Mouse (Mus musculus) small intestine, adult 2 months (tissue): ENCODE data around the gene Ddx11. TPM values are rescaled to one million over a fixed set of nuclear protein-coding genes. Genes with fewer than 3 reads are reported as not detected.
"Not testable (repeated sequence)": the region's sequence is repeated elsewhere in the genome, so short reads cannot be mapped to it uniquely, and the experiment has no call there.

Source experiments
- H3K27ac ChIP-seq: fragments of 200-500 bp; 2 replicates; pipeline ENCODE4 v1.5.1; 2012; ENCODE audit warnings: low read depth, low read length, control low read depth, inconsistent platforms; ENCODE audit not compliant: insufficient read depth
- H3K27me3 ChIP-seq: fragments of 200-500 bp; 2 replicates; pipeline ENCODE4 v1.6.1; 2012; ENCODE audit warnings: mild to moderate bottlenecking, moderate library complexity, low read length, inconsistent platforms; ENCODE audit not compliant: control insufficient read depth, insufficient read depth
- H3K36me3 ChIP-seq: fragments of 200-500 bp; 2 replicates; pipeline ENCODE4 v1.6.1; 2012; ENCODE audit warnings: mild to moderate bottlenecking, low read length, control low read depth, inconsistent platforms; ENCODE audit not compliant: control insufficient read depth, insufficient read depth
- H3K4me1 ChIP-seq: fragments of 200-500 bp; 2 replicates; pipeline ENCODE4 v1.6.1; 2012; ENCODE audit warnings: low read length, inconsistent platforms, mixed read lengths; ENCODE audit not compliant: control insufficient read depth, insufficient read depth, insufficient read length
- H3K4me3 ChIP-seq: fragments of 200-500 bp; 2 replicates; pipeline ENCODE4 v1.5.1; 2012; ENCODE audit warnings: low read depth, mild to moderate bottlenecking, control low read depth, inconsistent platforms, low read length, moderate library complexity
- CTCF ChIP-seq: fragments of 200-500 bp; IDR thresholded peaks from 2 replicates; pipeline ENCODE4 v1.5.1; 2012; ENCODE audit warnings: low read depth, mild to moderate bottlenecking, control low read depth, inconsistent platforms, low read length, moderate library complexity, mixed read lengths; ENCODE audit not compliant: insufficient replicate concordance, insufficient read length; ENCODE audit errors: extremely low read depth
- POLR2A ChIP-seq: fragments of 200-500 bp; IDR thresholded peaks from 2 replicates; pipeline ENCODE4 v1.6.1; 2012; ENCODE audit warnings: low read depth, mild to moderate bottlenecking, control low read depth, inconsistent platforms, low read length, moderate library complexity
- WGBS: fragments of 180-500 bp; shearing (Covaris S2); methylation state at CpG from one replicate; pipeline ENCODE4 v1.1.7; 2018; 5-methylcytosine and 5-hydroxymethylcytosine counted together
- polyA plus RNA-seq: library from polyadenylated mRNA; depleted of rRNA; stranded (reverse); fragments of >200 nt; gene quantifications from 2 replicates; pipeline ENCODE4 v1.2.3, GENCODE M21; 2012

Ddx11 gene
- polyA plus RNA-seq, 1 experiment, result 2.7 TPM

- 87% methylated on average over 8 of the region's 8 CpGs for WGBS
- Histone ChIP-seq H3K36me3 (peaks cover 51% of the 10 kb centered on the region), H3K4me3 (no peak overlapping the region), H3K4me1 (no peaks in the 10 kb centered on the region), H3K27me3 (no peaks in the 10 kb centered on the region), H3K27ac (no peak overlapping the region)
- TF ChIP-seq POLR2A (no peak), CTCF (no peak)
Measured at GRCm38 (mm10) chr17:66118991-66119390, 4.3 kb upstream of the Ddx11 start.

- Histone ChIP-seq H3K36me3 (peaks cover 36% of the 10 kb centered on the region), H3K4me1 (no peaks in the 10 kb centered on the region), H3K27me3 (no peaks in the 10 kb centered on the region), H3K27ac (no peak overlapping the region), H3K4me3 (no peak overlapping the region)
- TF ChIP-seq CTCF, result no peak
- no peak for TF ChIP-seq POLR2A
- 68% methylated on average over 1 of the region's 1 CpGs for WGBS
Measured at GRCm38 (mm10) chr17:66120701-66121100, 2.6 kb upstream of the Ddx11 start.

GRCm38 (mm10) chr17:66123816-66124610 is 693 bp downstream of the Ddx11 start:
- Histone ChIP-seq H3K27me3 (no peaks in the 10 kb centered on the region), H3K36me3 (peaks cover 9% of the 10 kb centered on the region), H3K4me3 (peak overlapping the region; percentile 77), H3K27ac (peak overlapping the region; percentile 63; the same call in 1 of the 2 replicates), H3K4me1 (no peaks in the 10 kb centered on the region)
- TF ChIP-seq CTCF (no peak), POLR2A (no peak)
- WGBS, result 2% methylated on average over 20 of the region's 20 CpGs

GRCm38 (mm10) chr17:66125211-66125610 is 1.9 kb downstream of the Ddx11 start:
- TF ChIP-seq POLR2A (no peak), CTCF (no peak)
- 80% methylated on average over 5 of the region's 5 CpGs for WGBS
- H3K27me3 ChIP-seq, result no peaks in the 10 kb centered on the region
- no peak overlapping the region for H3K4me3 ChIP-seq
- peaks cover 7% of the 10 kb centered on the region for H3K36me3 ChIP-seq
- no peak overlapping the region for H3K27ac ChIP-seq
- H3K4me1 ChIP-seq, result no peaks in the 10 kb centered on the region

- WGBS, result 95% methylated on average over 9 of the region's 9 CpGs
- Histone ChIP-seq H3K27ac (no peak overlapping the region), H3K4me1 (no peaks in the 10 kb centered on the region), H3K36me3 (peaks cover 25% of the 10 kb centered on the region), H3K4me3 (no peak overlapping the region), H3K27me3 (no peaks in the 10 kb centered on the region)
- TF ChIP-seq CTCF (no peak), POLR2A (no peak)
Measured at GRCm38 (mm10) chr17:66130371-66130770, 7.1 kb downstream of the Ddx11 start.

GRCm38 (mm10) chr17:66131212-66131611 is 7.9 kb downstream of the Ddx11 start:
- peaks cover 28% of the 10 kb centered on the region for H3K36me3 ChIP-seq

GRCm38 (mm10) chr17:66152706-66153662 is 29.7 kb downstream of the Ddx11 start:
- peaks cover 19% of the 10 kb centered on the region for H3K36me3 ChIP-seq
- WGBS, result 67% methylated on average over 6 of the region's 8 CpGs
- not testable (repeated sequence) for H3K4me1 ChIP-seq, H3K27ac ChIP-seq, H3K27me3 ChIP-seq, H3K4me3 ChIP-seq

More at GRCm38 (mm10) chr17:66131212-66131611, 7.9 kb downstream of the Ddx11 start:
- 98% methylated on average over 4 of the region's 4 CpGs for WGBS
- no peaks in the 10 kb centered on the region for H3K4me1 ChIP-seq
- H3K27ac ChIP-seq, result no peak overlapping the region
- TF ChIP-seq POLR2A (no peak), CTCF (peak; percentile 29; the same call in 1 of the 2 replicates)
- no peaks in the 10 kb centered on the region for H3K27me3 ChIP-seq
- no peak overlapping the region for H3K4me3 ChIP-seq

- not testable (repeated sequence) for H3K27ac ChIP-seq, H3K27me3 ChIP-seq, H3K4me1 ChIP-seq, H3K4me3 ChIP-seq
- peaks cover 14% of the 10 kb centered on the region for H3K36me3 ChIP-seq
- 90% methylated on average over 4 of the region's 4 CpGs for WGBS
Measured at GRCm38 (mm10) chr17:66153735-66154423, 30.6 kb downstream of the Ddx11 start.
